Mouse (Mus musculus) erythroblast, embryonic 14.5 days (primary cell): ENCODE measurements around the gene Megf11. TPM values are rescaled to one million over a fixed set of nuclear protein-coding genes. Genes with fewer than 3 reads are reported as not detected.

Source experiments
- H3K27me3 ChIP-seq: 2 replicates; pipeline ENCODE4 v1.6.1; 2012; ENCODE audit warnings: inconsistent platforms; ENCODE audit not compliant: control insufficient read depth
- H3K36me3 ChIP-seq: 2 replicates; pipeline ENCODE4 v1.6.1; 2012; ENCODE audit warnings: mild to moderate bottlenecking, inconsistent platforms; ENCODE audit not compliant: control insufficient read depth
- H3K4me1 ChIP-seq: 2 replicates; pipeline ENCODE4 v1.6.1; 2012; ENCODE audit warnings: inconsistent platforms; ENCODE audit not compliant: control insufficient read depth
- H3K4me3 ChIP-seq: replicated peaks from 2 replicates; pipeline ENCODE3; 2012; ENCODE audit warnings: moderate library complexity, mild to moderate bottlenecking, inconsistent platforms
- H3K9me3 ChIP-seq: 2 replicates; pipeline ENCODE4 v1.6.1; 2012; ENCODE audit warnings: low read length, inconsistent platforms, mixed read lengths; ENCODE audit not compliant: control insufficient read depth
- GATA1 ChIP-seq: IDR thresholded peaks from 2 replicates; pipeline ENCODE4 v1.6.1; 2012; ENCODE audit warnings: low read length, inconsistent platforms, mixed read lengths
- TAL1 ChIP-seq: IDR thresholded peaks from 3 replicates; pipeline ENCODE4 v1.6.1; 2012; ENCODE audit warnings: low read length, inconsistent platforms, mixed read lengths
- polyA plus RNA-seq: library from polyadenylated mRNA; stranded (reverse); fragments of >175 nt; gene quantifications from 2 replicates; pipeline ENCODE4 v1.2.3, GENCODE M21; 2012

Megf11 gene
- polyA plus RNA-seq, 1 experiment = not detected

DNA sequence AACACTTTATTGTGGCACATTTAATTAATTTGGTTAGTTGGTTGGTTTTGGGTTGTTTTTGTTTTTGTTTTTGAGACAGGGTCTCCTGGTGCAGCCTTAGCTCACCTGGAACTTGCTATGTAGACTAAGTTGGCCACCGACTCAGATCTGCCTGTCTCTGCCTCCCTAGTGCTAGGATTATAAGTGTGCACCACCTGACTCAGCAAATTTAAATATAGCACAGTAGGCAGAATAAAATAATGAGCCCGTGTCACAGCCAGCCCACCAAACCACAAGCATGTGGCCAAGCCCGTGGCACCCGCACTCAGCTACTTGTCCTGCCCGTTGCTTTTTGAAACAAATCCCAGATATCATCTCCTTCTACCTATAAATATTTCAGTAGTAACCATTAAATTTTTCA is 367.1 kb downstream of the Megf11 start:
- TF ChIP-seq GATA1 (no peak), TAL1 (no peak)

DNA sequence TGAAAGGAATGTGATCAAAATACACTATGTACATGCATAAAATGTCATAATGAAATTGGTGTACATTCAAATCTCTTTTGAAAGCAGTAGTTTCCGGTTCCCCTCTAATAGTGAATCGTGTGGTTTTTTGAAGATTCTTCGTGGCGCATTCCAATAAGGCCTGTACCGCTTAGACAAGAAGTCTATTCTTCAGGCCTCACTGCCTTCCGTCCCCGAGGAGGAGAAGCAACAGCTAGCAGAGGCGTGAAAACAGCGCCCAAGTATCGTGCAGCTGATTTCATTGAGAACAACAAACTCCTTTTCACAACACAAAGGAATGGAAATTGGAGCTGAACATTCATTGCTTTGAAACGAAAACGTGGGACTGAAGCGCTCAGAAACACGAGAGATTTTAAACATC is 372.6 kb downstream of the Megf11 start:
- Histone ChIP-seq H3K36me3 (no peaks in the 10 kb centered on the region), H3K27me3 (no peaks in the 10 kb centered on the region), H3K9me3 (no peaks in the 10 kb centered on the region), H3K4me3 (no peak overlapping the region), H3K4me1 (no peaks in the 10 kb centered on the region)
- no peak for TF ChIP-seq GATA1

More for the DNA sequence above, 367.1 kb downstream of the Megf11 start:
- Histone ChIP-seq H3K27me3 (no peaks in the 10 kb centered on the region), H3K36me3 (no peaks in the 10 kb centered on the region), H3K4me1 (peaks cover 2% of the 10 kb centered on the region; the same call in 1 of the 2 replicates), H3K4me3 (no peak overlapping the region), H3K9me3 (peaks cover 2% of the 10 kb centered on the region; the same call in 1 of the 2 replicates)

Other genes with a start within 250 kb of the Megf11 start
- gene Zwilch, start 212.5 kb upstream of the Megf11 start, polyA plus RNA-seq = 2.0 and 2.2 TPM in 2 replicates
- 41.3 and 44.5 TPM in 2 replicates for gene Rpl4, start 212.3 kb upstream of the Megf11 start, polyA plus RNA-seq
- 0.11 TPM in 2 replicates for gene Snapc5, start 206.4 kb upstream of the Megf11 start, polyA plus RNA-seq
- not detected in 2 replicates for gene Uchl4, start 150.4 kb upstream of the Megf11 start, polyA plus RNA-seq
- gene Map2k1, start 132.0 kb upstream of the Megf11 start, polyA plus RNA-seq = 0.58 and 0.72 TPM in 2 replicates
- gene Tipin, start 104.0 kb upstream of the Megf11 start, polyA plus RNA-seq = 0.95 and 1.3 TPM in 2 replicates
- 0.39 and 0.47 TPM in 2 replicates for gene Dis3l, start 44.3 kb upstream of the Megf11 start, polyA plus RNA-seq